Mouse (Mus musculus) heart, embryonic 16.5 days (tissue): ENCODE measurements around the gene Gm17677. TPM values are rescaled to one million over a fixed set of nuclear protein-coding genes. Genes with fewer than 3 reads are reported as not detected.

Source experiments
- ATAC-seq: fragments of 200-750 bp; cut with Nextera tagmentation; replicated peaks from 2 replicates; pipeline ENCODE4 v1.8.0; 2017; ENCODE audit warnings: moderate number of reproducible peaks; ENCODE audit not compliant: insufficient read depth, low FRiP score; ENCODE audit errors: extremely low read depth
- H3K27ac ChIP-seq: fragments of 300-500 bp; sonication (generic); 2 replicates; pipeline ENCODE4 v1.5.1; 2014; ENCODE audit warnings: mild to moderate bottlenecking, low read length, control low read depth, moderate library complexity
- H3K27me3 ChIP-seq: fragments of 300-500 bp; sonication (generic); 2 replicates; pipeline ENCODE4 v1.6.1; 2014; ENCODE audit warnings: low read length, mixed read lengths; ENCODE audit not compliant: control insufficient read depth, insufficient read depth
- H3K36me3 ChIP-seq: fragments of 300-500 bp; sonication (generic); 2 replicates; pipeline ENCODE4 v1.6.1; 2014; ENCODE audit not compliant: control insufficient read depth, insufficient read depth
- H3K4me1 ChIP-seq: fragments of 300-500 bp; sonication (generic); 2 replicates; pipeline ENCODE4 v1.6.1; 2014; ENCODE audit warnings: low read length, mixed read lengths; ENCODE audit not compliant: control insufficient read depth, insufficient read depth
- H3K4me2 ChIP-seq: fragments of 300-500 bp; sonication (generic); 2 replicates; pipeline ENCODE4 v1.6.1; 2014; ENCODE audit warnings: low read depth, mild to moderate bottlenecking, control low read depth, low read length
- H3K4me3 ChIP-seq: fragments of 300-500 bp; sonication (generic); 2 replicates; pipeline ENCODE4 v1.5.1; 2014; ENCODE audit warnings: mild to moderate bottlenecking, control low read depth, low read length
- H3K9ac ChIP-seq: fragments of 300-500 bp; sonication (generic); 2 replicates; pipeline ENCODE4 v1.6.1; 2014; ENCODE audit warnings: low read length, control low read depth
- H3K9me3 ChIP-seq: fragments of 300-500 bp; sonication (generic); replicated peaks from 2 replicates; pipeline ENCODE4 v1.6.1; 2016; ENCODE audit warnings: low read length; ENCODE audit not compliant: control insufficient read depth
- WGBS: fragments of 180-500 bp; shearing (Covaris S2); extraction: QIAGEN DNeasy Blood & Tissue Kit; methylation state at CpG from one replicate; pipeline ENCODE4 v1.1.7; 2014; 5-methylcytosine and 5-hydroxymethylcytosine counted together
- polyA plus RNA-seq: library from polyadenylated mRNA; unstranded; fragments of >200 nt; fragmentation: Nextera tagmentation; extraction: Ambion mirVana; gene quantifications from 2 replicates; pipeline ENCODE4 v1.2.1, GENCODE M21; 2015

Gene Gm17677
- not detected in 2 replicates for polyA plus RNA-seq

DNA sequence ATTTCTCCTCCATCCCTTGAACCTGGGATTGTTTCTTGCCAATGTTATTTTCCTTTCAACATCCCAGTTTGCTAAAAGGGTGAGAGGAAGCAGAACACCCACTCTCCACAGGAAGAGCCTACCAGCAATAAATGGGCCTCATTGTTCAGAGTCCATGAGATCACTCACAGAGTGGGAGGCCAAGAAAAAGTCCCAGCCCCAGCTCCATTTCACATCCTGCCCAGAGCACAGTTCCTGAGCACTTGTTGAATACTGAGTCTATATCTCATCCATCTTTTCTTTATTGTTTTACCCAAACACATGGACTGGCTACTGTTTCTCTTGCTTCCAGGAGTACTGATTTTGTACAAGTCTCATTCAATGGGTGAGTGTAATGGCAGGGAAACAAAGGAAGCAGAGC lies at the start of gene Gm17677:
Gene Gm17677 (plus strand): TSS at position 301 of the 400 bp plus-strand sequence.
- Histone ChIP-seq H3K27me3 (no peaks in the 10 kb centered on the region), H3K36me3 (no peaks in the 10 kb centered on the region), H3K4me1 (no peaks in the 10 kb centered on the region), H3K4me3 (no peak within 1 kb of the TSS), H3K9ac (no peak within 1 kb of the TSS), H3K4me2 (no peak within 1 kb of the TSS), H3K27ac (no peak within 1 kb of the TSS), H3K9me3 (0 out of 2 replicates have a peak, but pooled peaks cover 3% of the 10 kb centered on the region)
- ATAC-seq = no peak

GRCm38 (mm10) chr9:35691924-35692323 lies 48.9 kb upstream of the Gm17677 start:
- H3K4me1 ChIP-seq = no peaks in the 10 kb centered on the region
- no peaks in the 10 kb centered on the region for H3K36me3 ChIP-seq
- no peak overlapping the region for H3K27ac ChIP-seq
- no peak overlapping the region for H3K4me2 ChIP-seq
- no peaks in the 10 kb centered on the region for H3K27me3 ChIP-seq
- H3K9me3 ChIP-seq = no peaks in the 10 kb centered on the region
- ATAC-seq = no peak
- H3K4me3 ChIP-seq = no peak overlapping the region
- no peak overlapping the region for H3K9ac ChIP-seq

DNA sequence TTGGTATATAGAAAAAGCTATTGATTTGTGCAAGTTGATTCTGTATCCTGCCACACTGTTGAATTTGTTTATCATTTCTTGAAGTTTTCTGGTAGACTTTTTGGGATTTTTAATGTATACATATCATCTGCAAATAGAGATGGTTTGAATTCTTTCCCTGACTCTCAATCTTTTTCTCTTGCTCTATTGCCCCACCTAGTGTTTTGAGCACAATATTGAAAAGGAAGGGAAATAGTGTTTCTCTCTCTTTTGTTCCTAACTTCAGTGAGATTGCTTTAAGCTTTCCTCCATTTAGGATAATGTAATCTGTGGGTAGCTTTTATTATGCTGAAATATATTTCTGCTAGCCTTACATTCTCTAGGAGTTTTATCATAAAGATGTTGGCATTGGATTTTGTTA lies 33.6 kb upstream of the Gm17677 start:
- Histone ChIP-seq H3K4me3 (no peak overlapping the region), H3K4me2 (no peak overlapping the region), H3K9ac (no peak overlapping the region), H3K4me1 (no peaks in the 10 kb centered on the region), H3K36me3 (no peaks in the 10 kb centered on the region), H3K27ac (no peak overlapping the region), H3K9me3 (no peaks in the 10 kb centered on the region), H3K27me3 (no peaks in the 10 kb centered on the region)
- no peak for ATAC-seq

DNA sequence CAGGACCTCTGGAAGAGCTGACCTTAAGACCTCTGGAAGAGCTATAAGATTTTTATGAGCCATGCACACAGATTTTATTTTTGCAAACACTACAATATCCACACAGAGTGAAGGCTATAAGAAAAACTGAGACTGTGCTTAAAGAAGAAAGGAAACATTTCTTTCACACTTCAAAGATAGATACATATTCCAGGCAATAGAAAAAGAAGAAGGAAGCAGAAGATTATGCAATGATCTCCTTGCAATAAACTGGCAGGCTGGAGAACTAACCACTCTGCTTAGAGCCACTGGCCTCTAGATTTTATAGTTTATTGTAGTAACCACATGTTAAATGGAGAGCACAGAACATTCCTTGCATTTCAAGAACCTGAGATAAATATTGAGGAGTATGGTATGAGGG lies 16.0 kb downstream of the Gm17677 start:
- H3K9ac ChIP-seq = no peak overlapping the region
- H3K27ac ChIP-seq = no peak overlapping the region
- no peaks in the 10 kb centered on the region for H3K4me1 ChIP-seq
- H3K9me3 ChIP-seq = no peaks in the 10 kb centered on the region
- H3K27me3 ChIP-seq = no peaks in the 10 kb centered on the region
- ATAC-seq = no peak
- no peaks in the 10 kb centered on the region for H3K36me3 ChIP-seq
- no peak overlapping the region for H3K4me3 ChIP-seq
- no peak overlapping the region for H3K4me2 ChIP-seq

DNA sequence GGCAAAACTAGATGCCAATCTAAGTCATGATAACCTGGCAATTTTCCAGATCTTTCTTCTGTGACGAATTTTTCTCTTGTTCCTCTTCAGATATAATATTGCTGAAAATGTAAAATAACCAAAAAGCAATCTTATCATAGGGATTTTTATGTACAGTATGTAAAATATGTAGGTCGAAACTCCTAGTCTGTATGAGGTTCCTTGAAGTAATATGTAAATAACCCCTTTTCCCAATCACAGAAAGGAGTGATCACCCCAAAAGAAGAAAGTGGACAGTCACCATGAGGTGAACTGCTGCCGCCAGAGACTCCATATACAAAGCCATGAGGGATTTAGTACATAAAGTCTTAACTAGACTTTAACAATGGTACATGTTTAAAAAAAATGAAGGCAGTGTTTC lies 37.2 kb downstream of the Gm17677 start, which contains the start of gene Gm17727:
Gene Gm17727 (minus strand): TSS at position 101 of the 400 bp plus-strand sequence.
- no peaks in the 10 kb centered on the region for H3K4me1 ChIP-seq
- H3K4me3 ChIP-seq = no peak within 1 kb of the TSS
- no peaks in the 10 kb centered on the region for H3K27me3 ChIP-seq
- no peak within 1 kb of the TSS for H3K4me2 ChIP-seq
- no peak within 1 kb of the TSS for H3K9ac ChIP-seq
- peaks cover 5% of the 10 kb centered on the region; the same call in 1 of the 2 replicates for H3K9me3 ChIP-seq
- no peaks in the 10 kb centered on the region for H3K36me3 ChIP-seq
- ATAC-seq = no peak
- no peak within 1 kb of the TSS for H3K27ac ChIP-seq
- 50% methylated on average over 3 of the region's 3 CpGs for WGBS

DNA sequence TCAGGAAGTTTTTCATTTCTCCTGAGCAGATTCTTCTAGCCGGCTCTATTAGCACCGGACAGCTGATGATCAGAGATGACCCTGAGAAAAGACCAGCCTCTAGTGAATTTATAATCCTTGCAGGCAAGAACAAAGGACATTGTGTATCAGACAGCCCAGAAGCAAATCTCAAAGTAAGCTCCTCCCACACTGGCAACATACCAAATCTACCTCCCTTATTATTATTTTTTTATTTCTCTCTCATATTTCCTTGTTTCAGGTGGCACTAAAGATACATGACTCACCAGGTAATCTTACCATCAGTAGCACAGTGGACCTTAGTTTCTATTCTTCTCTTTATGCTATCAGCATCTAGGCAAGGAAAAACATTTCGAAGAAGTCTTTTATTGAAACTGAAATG lies 49.2 kb downstream of the Gm17677 start, which contains the start of the genes Gm27235 and D730048I06Rik:
Gene Gm27235 (minus strand): TSS at position 101 of the 400 bp plus-strand sequence.
Gene D730048I06Rik (minus strand): TSS at position 112 of the 400 bp plus-strand sequence.
- 82% methylated on average over 3 of the region's 3 CpGs for WGBS

More for the DNA sequence above, 49.2 kb downstream of the Gm17677 start, which contains the start of the genes Gm27235 and D730048I06Rik:
- no peak for ATAC-seq
- H3K9me3 ChIP-seq = no peaks in the 10 kb centered on the region; the same call in 1 of the 2 replicates
- no peak within 1 kb of the TSS for H3K4me2 ChIP-seq
- H3K4me3 ChIP-seq = no peak within 1 kb of the TSS
- H3K27me3 ChIP-seq = no peaks in the 10 kb centered on the region
- H3K27ac ChIP-seq = no peak within 1 kb of the TSS
- H3K9ac ChIP-seq = no peak within 1 kb of the TSS
- H3K36me3 ChIP-seq = no peaks in the 10 kb centered on the region
- H3K4me1 ChIP-seq = no peaks in the 10 kb centered on the region

Other genes starting within 250 kb of the Gm17677 start
- not detected in 2 replicates for gene Gm1113, start 222.8 kb upstream of the Gm17677 start, polyA plus RNA-seq
- gene Ddx25, start 182.5 kb upstream of the Gm17677 start, polyA plus RNA-seq = 0.57 and 0.63 TPM in 2 replicates
- 13.6 and 14.3 TPM in 2 replicates for gene Pus3, start 182.5 kb upstream of the Gm17677 start, polyA plus RNA-seq
- 0.37 and 0.53 TPM in 2 replicates for gene Pate2, start 170.8 kb upstream of the Gm17677 start, polyA plus RNA-seq
- gene Hyls1, start 170.7 kb upstream of the Gm17677 start, polyA plus RNA-seq = 14.4 and 14.5 TPM in 2 replicates
- gene Pate4, start 129.1 kb upstream of the Gm17677 start, polyA plus RNA-seq = not detected in 2 replicates
- not detected in 2 replicates for gene Pate3, start 92.8 kb upstream of the Gm17677 start, polyA plus RNA-seq
- gene Pate1, start 53.7 kb upstream of the Gm17677 start, polyA plus RNA-seq = not detected in 2 replicates
- not detected in 2 replicates for gene Gm17727, start 37.1 kb downstream of the Gm17677 start, polyA plus RNA-seq
- not detected in 2 replicates for gene Gm27235, start 49.1 kb downstream of the Gm17677 start, polyA plus RNA-seq
- not detected in 2 replicates for gene D730048I06Rik, start 49.1 kb downstream of the Gm17677 start, polyA plus RNA-seq
- not detected in 2 replicates for gene 9230110F15Rik, start 103.1 kb downstream of the Gm17677 start, polyA plus RNA-seq
- not detected in 2 replicates for gene 9230113P08Rik, start 167.4 kb downstream of the Gm17677 start, polyA plus RNA-seq